Mouse (Mus musculus): Measurements from ENCODE around the gene Pcgf3. TPM values are rescaled to one million over a fixed set of nuclear protein-coding genes. Genes with fewer than 3 reads are reported as not detected.

The Pcgf3 gene
- polyA plus RNA-seq, 1 experiment from 2014 or later = 15.3 TPM

GRCm38 (mm10) chr5:108448785-108449668 is 12.0 kb upstream of the Pcgf3 start, which contains the start of gene Mfsd7a:
Mfsd7a (minus strand) TSS chr5:108448891.
- peaks cover 24% of the 10 kb centered on the region for H3K27me3 ChIP-seq (replicated peaks)
- H3K4me1 ChIP-seq = peaks cover 16% of the 10 kb centered on the region
- peak within 1 kb of the TSS; percentile 79 for H3K9ac ChIP-seq
- H3K27ac ChIP-seq (replicated peaks) = peak within 1 kb of the TSS; percentile 50; the same call in 1 of the 2 replicates
- peak within 1 kb of the TSS; percentile 77 for H3K4me2 ChIP-seq
- peak; percentile 64; the same call in 1 of the 2 replicates for ATAC-seq (ENCODE audit: extremely low read depth, insufficient number of reproducible peaks, low FRiP score, low TSS enrichment)
- H3K36me3 ChIP-seq = no peaks in the 10 kb centered on the region
- 6% methylated on average over 24 of the region's 24 CpGs for WGBS
- H3K4me3 ChIP-seq = peak within 1 kb of the TSS; percentile 52
- H3K9me3 ChIP-seq = no peaks in the 10 kb centered on the region

- Histone ChIP-seq H3K9ac (no peak overlapping the region), H3K4me1 (peaks cover 16% of the 10 kb centered on the region), H3K4me3 (no peak overlapping the region), H3K27me3 (replicated peaks) (peaks cover 16% of the 10 kb centered on the region), H3K36me3 (no peaks in the 10 kb centered on the region), H3K9me3 (no peaks in the 10 kb centered on the region), H3K4me2 (no peak overlapping the region), H3K27ac (replicated peaks) (no peak overlapping the region)
- ATAC-seq (ENCODE audit: extremely low read depth, insufficient number of reproducible peaks, low FRiP score, low TSS enrichment) = no peak
- 72% methylated on average over 8 of the region's 8 CpGs for WGBS
These were observed 10.0 kb upstream of the Pcgf3 start for GRCm38 (mm10) chr5:108450837-108451540.

GRCm38 (mm10) chr5:108451611-108452010 is 9.4 kb upstream of the Pcgf3 start:
- no peak overlapping the region for H3K4me2 ChIP-seq
- H3K9me3 ChIP-seq = no peaks in the 10 kb centered on the region
- H3K36me3 ChIP-seq = no peaks in the 10 kb centered on the region
- H3K4me3 ChIP-seq = no peak overlapping the region
- peaks cover 10% of the 10 kb centered on the region for H3K27me3 ChIP-seq (replicated peaks)
- no peak overlapping the region for H3K27ac ChIP-seq (replicated peaks)
- H3K9ac ChIP-seq = no peak overlapping the region
- ATAC-seq (ENCODE audit: extremely low read depth, insufficient number of reproducible peaks, low FRiP score, low TSS enrichment) = no peak
- 79% methylated on average over 1 of the region's 1 CpGs for WGBS
- peaks cover 16% of the 10 kb centered on the region for H3K4me1 ChIP-seq

GRCm38 (mm10) chr5:108452422-108452821 is 8.6 kb upstream of the Pcgf3 start:
- Histone ChIP-seq H3K4me2 (no peak overlapping the region), H3K9me3 (no peaks in the 10 kb centered on the region), H3K4me3 (no peak overlapping the region), H3K36me3 (no peaks in the 10 kb centered on the region), H3K27me3 (replicated peaks) (peaks cover 9% of the 10 kb centered on the region), H3K9ac (no peak overlapping the region), H3K27ac (replicated peaks) (no peak overlapping the region), H3K4me1 (peaks cover 16% of the 10 kb centered on the region)
- no peak for ATAC-seq (ENCODE audit: extremely low read depth, insufficient number of reproducible peaks, low FRiP score, low TSS enrichment)
- 76% methylated on average over 1 of the region's 1 CpGs for WGBS

GRCm38 (mm10) chr5:108454094-108454493 is 6.9 kb upstream of the Pcgf3 start:
- Histone ChIP-seq H3K9ac (no peak overlapping the region), H3K4me3 (no peak overlapping the region), H3K27ac (replicated peaks) (no peak overlapping the region), H3K9me3 (no peaks in the 10 kb centered on the region), H3K4me1 (peaks cover 8% of the 10 kb centered on the region), H3K27me3 (replicated peaks) (peaks cover 14% of the 10 kb centered on the region), H3K36me3 (no peaks in the 10 kb centered on the region), H3K4me2 (no peak overlapping the region)
- WGBS = 56% methylated on average over 3 of the region's 3 CpGs
- ATAC-seq (ENCODE audit: extremely low read depth, insufficient number of reproducible peaks, low FRiP score, low TSS enrichment) = no peak

- Histone ChIP-seq H3K4me2 (no peak overlapping the region), H3K4me1 (peaks cover 23% of the 10 kb centered on the region), H3K27me3 (replicated peaks) (peaks cover 17% of the 10 kb centered on the region), H3K36me3 (no peaks in the 10 kb centered on the region), H3K27ac (replicated peaks) (no peak overlapping the region), H3K9ac (no peak overlapping the region), H3K9me3 (no peaks in the 10 kb centered on the region), H3K4me3 (no peak overlapping the region)
- WGBS = 86% methylated on average over 2 of the region's 2 CpGs
- ATAC-seq (ENCODE audit: extremely low read depth, insufficient number of reproducible peaks, low FRiP score, low TSS enrichment) = no peak
These were observed 2.3 kb upstream of the Pcgf3 start for GRCm38 (mm10) chr5:108458706-108459105.

GRCm38 (mm10) chr5:108460461-108460860 is 571 bp upstream of the Pcgf3 start:
- WGBS = 40% methylated on average over 6 of the region's 6 CpGs
- no peaks in the 10 kb centered on the region for H3K9me3 ChIP-seq
- no peak overlapping the region for H3K27ac ChIP-seq (replicated peaks)
- peak overlapping the region; percentile 91 for H3K4me3 ChIP-seq
- H3K4me1 ChIP-seq = peaks cover 41% of the 10 kb centered on the region
- no peak for ATAC-seq (ENCODE audit: extremely low read depth, insufficient number of reproducible peaks, low FRiP score, low TSS enrichment)
- no peaks in the 10 kb centered on the region for H3K36me3 ChIP-seq
- H3K9ac ChIP-seq = peak overlapping the region; percentile 74
- peak overlapping the region; percentile 99 for H3K4me2 ChIP-seq
- H3K27me3 ChIP-seq (replicated peaks) = peaks cover 17% of the 10 kb centered on the region

GRCm38 (mm10) chr5:108462446-108462845 is 1.4 kb downstream of the Pcgf3 start:
- Histone ChIP-seq H3K9me3 (no peaks in the 10 kb centered on the region), H3K27ac (replicated peaks) (peak overlapping the region; percentile 82), H3K4me1 (peaks cover 61% of the 10 kb centered on the region), H3K4me3 (peak overlapping the region; percentile 91), H3K9ac (peak overlapping the region; percentile 99), H3K36me3 (no peaks in the 10 kb centered on the region), H3K27me3 (replicated peaks) (peaks cover 17% of the 10 kb centered on the region), H3K4me2 (peak overlapping the region; percentile 99)
- no peak for ATAC-seq (ENCODE audit: extremely low read depth, insufficient number of reproducible peaks, low FRiP score, low TSS enrichment)
- WGBS = 49% methylated on average over 4 of the region's 4 CpGs

GRCm38 (mm10) chr5:108465131-108465891 is 4.3 kb downstream of the Pcgf3 start:
- no peak overlapping the region for H3K4me3 ChIP-seq
- no peaks in the 10 kb centered on the region for H3K27me3 ChIP-seq (replicated peaks)
- peak overlapping the region; percentile 25; the same call in 1 of the 2 replicates for H3K4me2 ChIP-seq
- WGBS = 54% methylated on average over 6 of the region's 6 CpGs
- peaks cover 66% of the 10 kb centered on the region for H3K4me1 ChIP-seq
- H3K27ac ChIP-seq (replicated peaks) = no peak overlapping the region
- no peaks in the 10 kb centered on the region for H3K9me3 ChIP-seq
- no peaks in the 10 kb centered on the region for H3K36me3 ChIP-seq
- no peak for ATAC-seq (ENCODE audit: extremely low read depth, insufficient number of reproducible peaks, low FRiP score, low TSS enrichment)
- no peak overlapping the region for H3K9ac ChIP-seq

- 98% methylated on average over 1 of the region's 1 CpGs for WGBS
- H3K27ac ChIP-seq (replicated peaks) = no peak overlapping the region
These were observed 5.6 kb downstream of the Pcgf3 start for GRCm38 (mm10) chr5:108466647-108467046.

GRCm38 (mm10) chr5:108469617-108470016 is 8.6 kb downstream of the Pcgf3 start:
- no peaks in the 10 kb centered on the region for H3K27me3 ChIP-seq (replicated peaks)

More at GRCm38 (mm10) chr5:108466647-108467046, 5.6 kb downstream of the Pcgf3 start:
- H3K9ac ChIP-seq = no peak overlapping the region
- H3K36me3 ChIP-seq = peaks cover under 1% of the 10 kb centered on the region
- H3K4me1 ChIP-seq = peaks cover 62% of the 10 kb centered on the region
- no peaks in the 10 kb centered on the region for H3K27me3 ChIP-seq (replicated peaks)
- H3K4me2 ChIP-seq = peak overlapping the region; percentile 25
- H3K4me3 ChIP-seq = no peak overlapping the region
- no peaks in the 10 kb centered on the region for H3K9me3 ChIP-seq
- no peak for ATAC-seq (ENCODE audit: extremely low read depth, insufficient number of reproducible peaks, low FRiP score, low TSS enrichment)

More at GRCm38 (mm10) chr5:108469617-108470016, 8.6 kb downstream of the Pcgf3 start:
- ATAC-seq (ENCODE audit: extremely low read depth, insufficient number of reproducible peaks, low FRiP score, low TSS enrichment) = no peak
- 78% methylated on average over 7 of the region's 7 CpGs for WGBS
- Histone ChIP-seq H3K9ac (no peak overlapping the region), H3K4me2 (no peak overlapping the region), H3K4me1 (peaks cover 34% of the 10 kb centered on the region), H3K36me3 (peaks cover 30% of the 10 kb centered on the region), H3K4me3 (no peak overlapping the region), H3K9me3 (no peaks in the 10 kb centered on the region), H3K27ac (replicated peaks) (no peak overlapping the region)
